Mouse (Mus musculus): ENCODE measurements around the gene Spg11. TPM values are rescaled to one million over a fixed set of nuclear protein-coding genes. Genes with fewer than 3 reads are reported as not detected.

Gene Spg11
- total and polyA plus RNA-seq, 2 experiments from 2014 or later = 2.7 to 15.7 TPM

- ATAC-seq (ENCODE audit: insufficient read depth, low read depth) (no peak), DNase-seq (ENCODE audit: low spot score) (no peak)
- Histone ChIP-seq H3K27me3 (ENCODE audit: control insufficient read depth, insufficient read depth, low read length) (no peaks in the 10 kb centered on the region), H3K4me2 (ENCODE audit: low read depth, low read length) (no peak overlapping the region), H3K4me1 (ENCODE audit: control insufficient read depth, insufficient read depth) (no peaks in the 10 kb centered on the region), H3K9me3 (replicated peaks; ENCODE audit: control insufficient read depth, low read length) (no peaks in the 10 kb centered on the region), H3K9ac (replicated peaks; ENCODE audit: low read depth, low read length) (no peak overlapping the region), H3K27ac (ENCODE audit: low read depth) (no peak overlapping the region), H3K36me3 (replicated peaks; ENCODE audit: control insufficient read depth, insufficient read depth, low read length) (peaks cover 30% of the 10 kb centered on the region), H3K4me3 (ENCODE audit: low read depth, low read length) (no peak overlapping the region)
- TF ChIP-seq EP300 (IDR thresholded peaks at IDR 0.05; ENCODE audit: low read depth) (no peak), CTCF (IDR thresholded peaks at IDR 0.05; ENCODE audit: low read depth) (no peak)
- 93% methylated on average over 2 of the region's 2 CpGs for WGBS
These were observed 36.3 kb upstream of the Spg11 start for GRCm38 (mm10) chr2:122154479-122154878.

GRCm38 (mm10) chr2:122153681-122154365, 35.6 kb upstream of the Spg11 start:
- H3K27me3 ChIP-seq (ENCODE audit: control insufficient read depth, insufficient read depth, low read length) = no peaks in the 10 kb centered on the region
- peaks cover 30% of the 10 kb centered on the region for H3K36me3 ChIP-seq (replicated peaks; ENCODE audit: control insufficient read depth, insufficient read depth, low read length)
- H3K4me1 ChIP-seq (ENCODE audit: control insufficient read depth, insufficient read depth) = peaks cover 4% of the 10 kb centered on the region; the same call in 1 of the 2 replicates
- no peak overlapping the region for H3K27ac ChIP-seq (ENCODE audit: low read depth)
- no peaks in the 10 kb centered on the region for H3K9me3 ChIP-seq (replicated peaks; ENCODE audit: control insufficient read depth, low read length)
- H3K9ac ChIP-seq (replicated peaks; ENCODE audit: low read depth, low read length) = no peak overlapping the region
- no peak overlapping the region for H3K4me3 ChIP-seq (ENCODE audit: low read depth, low read length)
- DNase-seq (ENCODE audit: low spot score) (no peak), ATAC-seq (ENCODE audit: insufficient read depth, low read depth) (no peak)
- WGBS = 76% methylated on average over 6 of the region's 7 CpGs
- TF ChIP-seq CTCF (IDR thresholded peaks at IDR 0.05; ENCODE audit: low read depth) (no peak), EP300 (IDR thresholded peaks at IDR 0.05; ENCODE audit: low read depth) (no peak)
- H3K4me2 ChIP-seq (ENCODE audit: low read depth, low read length) = no peak overlapping the region

GRCm38 (mm10) chr2:122152850-122153249, 34.7 kb upstream of the Spg11 start:
- Histone ChIP-seq H3K4me3 (ENCODE audit: low read depth, low read length) (no peak overlapping the region), H3K9ac (replicated peaks; ENCODE audit: low read depth, low read length) (no peak overlapping the region), H3K9me3 (replicated peaks; ENCODE audit: control insufficient read depth, low read length) (no peaks in the 10 kb centered on the region), H3K36me3 (replicated peaks; ENCODE audit: control insufficient read depth, insufficient read depth, low read length) (peaks cover 30% of the 10 kb centered on the region), H3K4me1 (ENCODE audit: control insufficient read depth, insufficient read depth) (peaks cover 5% of the 10 kb centered on the region; the same call in 1 of the 2 replicates), H3K4me2 (ENCODE audit: low read depth, low read length) (no peak overlapping the region), H3K27ac (ENCODE audit: low read depth) (no peak overlapping the region), H3K27me3 (ENCODE audit: control insufficient read depth, insufficient read depth, low read length) (no peaks in the 10 kb centered on the region)
- no peak for DNase-seq (ENCODE audit: low spot score)
- TF ChIP-seq EP300 (IDR thresholded peaks at IDR 0.05; ENCODE audit: low read depth) (no peak), CTCF (IDR thresholded peaks at IDR 0.05; ENCODE audit: low read depth) (no peak)
- no peak for ATAC-seq (ENCODE audit: insufficient read depth, low read depth)
- WGBS = 70% methylated on average over 3 of the region's 3 CpGs

- TF ChIP-seq CTCF (IDR thresholded peaks at IDR 0.05; ENCODE audit: low read depth) (no peak), EP300 (IDR thresholded peaks at IDR 0.05; ENCODE audit: low read depth) (no peak)
- Histone ChIP-seq H3K36me3 (replicated peaks; ENCODE audit: control insufficient read depth, insufficient read depth, low read length) (peaks cover 30% of the 10 kb centered on the region), H3K27me3 (ENCODE audit: control insufficient read depth, insufficient read depth, low read length) (no peaks in the 10 kb centered on the region), H3K4me1 (ENCODE audit: control insufficient read depth, insufficient read depth) (peaks cover 5% of the 10 kb centered on the region; the same call in 1 of the 2 replicates), H3K9me3 (replicated peaks; ENCODE audit: control insufficient read depth, low read length) (no peaks in the 10 kb centered on the region), H3K27ac (ENCODE audit: low read depth) (no peak overlapping the region), H3K4me3 (ENCODE audit: low read depth, low read length) (no peak overlapping the region), H3K9ac (replicated peaks; ENCODE audit: low read depth, low read length) (no peak overlapping the region), H3K4me2 (ENCODE audit: low read depth, low read length) (no peak overlapping the region)
- ATAC-seq (ENCODE audit: insufficient read depth, low read depth) = no peak
- WGBS = 86% methylated on average over 1 of the region's 1 CpGs
- DNase-seq (ENCODE audit: low spot score) = no peak
These were observed 33.0 kb upstream of the Spg11 start for GRCm38 (mm10) chr2:122151221-122151620.

- Histone ChIP-seq H3K36me3 (replicated peaks; ENCODE audit: control insufficient read depth, insufficient read depth, low read length) (peaks cover 24% of the 10 kb centered on the region), H3K4me2 (ENCODE audit: low read depth, low read length) (peak overlapping the region; percentile 79; the same call in 1 of the 2 replicates), H3K4me3 (ENCODE audit: low read depth, low read length) (no peak overlapping the region), H3K27me3 (ENCODE audit: control insufficient read depth, insufficient read depth, low read length) (no peaks in the 10 kb centered on the region), H3K27ac (ENCODE audit: low read depth) (no peak overlapping the region), H3K9ac (replicated peaks; ENCODE audit: low read depth, low read length) (no peak overlapping the region), H3K9me3 (replicated peaks; ENCODE audit: control insufficient read depth, low read length) (no peaks in the 10 kb centered on the region), H3K4me1 (ENCODE audit: control insufficient read depth, insufficient read depth) (peaks cover 5% of the 10 kb centered on the region; the same call in 1 of the 2 replicates)
- no peak for TF ChIP-seq EP300 (IDR thresholded peaks at IDR 0.05; ENCODE audit: low read depth)
- TF ChIP-seq CTCF (IDR thresholded peaks at IDR 0.05; ENCODE audit: low read depth) = no peak
- ATAC-seq (ENCODE audit: insufficient read depth, low read depth) = no peak
- no peak for DNase-seq (ENCODE audit: low spot score)
- 75% methylated on average over 3 of the region's 3 CpGs for WGBS
These were observed 31.5 kb upstream of the Spg11 start for GRCm38 (mm10) chr2:122149716-122150115.
